Mouse (Mus musculus) thymus, adult 2 months (tissue): ENCODE data around the gene Asic1. TPM values are rescaled to one million over a fixed set of nuclear protein-coding genes. Genes with fewer than 3 reads are reported as not detected.
"Not testable (repeated sequence)": the region's sequence is repeated elsewhere in the genome, so short reads cannot be mapped to it uniquely, and the experiment has no call there.

Experiments
- DNase-seq: peaks from one replicate; pipeline ENCODE4 v3.0.0; 2021
- H3K27ac ChIP-seq: fragments of 200-500 bp; 2 replicates; pipeline ENCODE4 v1.5.1; 2012; ENCODE audit warnings: low read length, control low read depth; ENCODE audit not compliant: control insufficient read depth, insufficient read depth
- H3K27me3 ChIP-seq: fragments of 200-500 bp; 2 replicates; pipeline ENCODE4 v1.6.1; 2012; ENCODE audit warnings: mild to moderate bottlenecking, low read length, moderate library complexity, mixed read lengths; ENCODE audit not compliant: control insufficient read depth, insufficient read depth
- H3K36me3 ChIP-seq: fragments of 200-500 bp; 2 replicates; pipeline ENCODE4 v1.6.1; 2012; ENCODE audit warnings: mild to moderate bottlenecking, low read length, moderate library complexity; ENCODE audit not compliant: control insufficient read depth, insufficient read depth
- H3K4me1 ChIP-seq: fragments of 200-500 bp; replicated peaks from 2 replicates; pipeline ENCODE4 v1.6.1; 2012; ENCODE audit warnings: low read length; ENCODE audit not compliant: control insufficient read depth, insufficient read depth
- H3K4me3 ChIP-seq: fragments of 200-500 bp; 2 replicates; pipeline ENCODE4 v1.5.1; 2012; ENCODE audit warnings: mild to moderate bottlenecking, low read length, control low read depth, moderate library complexity; ENCODE audit not compliant: control insufficient read depth, insufficient read depth
- CTCF ChIP-seq: fragments of 200-500 bp; IDR thresholded peaks from 2 replicates; pipeline ENCODE4 v1.5.1; 2012; ENCODE audit warnings: mild to moderate bottlenecking, control low read depth, low read length, moderate library complexity, borderline replicate concordance; ENCODE audit not compliant: control insufficient read depth, poor library complexity, insufficient read depth; ENCODE audit errors: extremely low read depth
- POLR2A ChIP-seq: fragments of 200-500 bp; IDR thresholded peaks from 2 replicates; pipeline ENCODE4 v1.6.1; 2012; ENCODE audit warnings: mild to moderate bottlenecking, low read length, control low read depth, moderate library complexity; ENCODE audit not compliant: control insufficient read depth, poor library complexity, insufficient read depth; ENCODE audit errors: extremely low read depth
- WGBS: fragments of 180-500 bp; shearing (Covaris S2); methylation state at CpG from one replicate; pipeline ENCODE4 v1.1.7; 2018; 5-methylcytosine and 5-hydroxymethylcytosine counted together
- polyA plus RNA-seq: library from polyadenylated mRNA; depleted of rRNA; stranded (reverse); fragments of >200 nt; gene quantifications from 2 replicates; pipeline ENCODE4 v1.2.3, GENCODE M21; 2012

Asic1 gene
- polyA plus RNA-seq, 1 experiment = 0.13 TPM

DNA sequence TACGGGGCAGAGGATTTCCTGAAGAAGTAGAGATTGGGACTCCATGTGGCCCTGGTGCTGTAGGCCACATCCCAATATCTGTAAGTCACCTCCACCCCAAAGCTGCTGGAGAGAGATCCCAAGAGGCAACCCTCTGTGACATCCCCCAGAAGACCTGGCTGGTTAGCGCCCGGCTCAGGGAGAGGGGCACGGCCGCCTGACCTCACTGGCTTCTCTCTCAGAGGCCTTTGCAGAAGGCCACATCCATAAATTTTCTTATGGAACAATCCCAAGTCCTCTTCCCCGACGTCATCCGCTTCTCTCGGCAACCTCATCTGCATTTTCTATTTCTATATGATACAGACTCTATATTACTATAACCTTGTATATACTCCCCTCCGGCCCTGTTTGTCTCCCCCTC lies 29.5 kb downstream of the Asic1 start:
- DNase-seq = no peak
- Histone ChIP-seq H3K36me3 (peaks cover 3% of the 10 kb centered on the region; the same call in 1 of the 2 replicates), H3K4me1 (peaks cover 11% of the 10 kb centered on the region), H3K4me3 (no peak overlapping the region), H3K27ac (no peak overlapping the region), H3K27me3 (no peaks in the 10 kb centered on the region)
- 97% methylated on average over 10 of the region's 10 CpGs for WGBS
- TF ChIP-seq CTCF (no peak), POLR2A (no peak)

- TF ChIP-seq CTCF = no peak
- peaks cover 3% of the 10 kb centered on the region; the same call in 1 of the 2 replicates for H3K36me3 ChIP-seq
- no peak for DNase-seq
- no peak overlapping the region for H3K27ac ChIP-seq
- H3K4me1 ChIP-seq = peaks cover 11% of the 10 kb centered on the region
- no peak overlapping the region for H3K4me3 ChIP-seq
- WGBS = 92% methylated on average over 18 of the region's 18 CpGs
- H3K27me3 ChIP-seq = no peaks in the 10 kb centered on the region
Measured at GRCm38 (mm10) chr15:99700219-99701106, 30.3 kb downstream of the Asic1 start.

DNA sequence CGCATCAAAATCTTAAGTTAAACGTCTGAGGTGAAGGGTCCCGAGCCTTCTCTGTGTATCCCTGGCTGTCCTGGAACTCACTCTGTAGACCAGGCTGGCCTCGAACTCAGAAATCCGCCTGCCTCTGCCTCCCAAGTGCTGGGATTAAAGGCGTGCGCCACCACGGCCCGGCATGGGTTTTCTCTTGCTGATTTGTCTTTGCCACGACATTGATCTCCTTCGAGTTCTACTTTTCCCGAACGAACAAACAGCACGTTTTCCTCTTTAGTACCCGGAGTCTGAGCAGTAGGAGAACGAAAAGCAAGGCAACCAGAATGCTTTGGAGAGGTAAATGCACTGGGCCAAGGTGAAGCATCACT lies 31.5 kb downstream of the Asic1 start:
- 42% methylated on average over 16 of the region's 16 CpGs for WGBS
- not testable (repeated sequence) for H3K27ac ChIP-seq, H3K27me3 ChIP-seq, H3K36me3 ChIP-seq, DNase-seq
- peak overlapping the region; percentile 68 for H3K4me3 ChIP-seq
- peaks cover 11% of the 10 kb centered on the region for H3K4me1 ChIP-seq

- peaks cover 12% of the 10 kb centered on the region for H3K36me3 ChIP-seq
- peak within 1 kb of the TSS; percentile 68 for H3K4me3 ChIP-seq
- TF ChIP-seq CTCF (peak; percentile 91), POLR2A (0 out of 2 replicates have a peak, but pooled peaks have one; percentile 68)
- 1% methylated on average over 71 of the region's 71 CpGs for WGBS
- H3K27ac ChIP-seq = peak within 1 kb of the TSS; percentile 11; the same call in 1 of the 2 replicates
- peak; percentile 94 for DNase-seq
- peaks cover 11% of the 10 kb centered on the region for H3K4me1 ChIP-seq
- no peaks in the 10 kb centered on the region for H3K27me3 ChIP-seq
Measured at GRCm38 (mm10) chr15:99701999-99702900, 32.1 kb downstream of the Asic1 start, which contains the start of gene Smarcd1. Gene Smarcd1, plus strand, starts transcription at chr15:99702129.

DNA sequence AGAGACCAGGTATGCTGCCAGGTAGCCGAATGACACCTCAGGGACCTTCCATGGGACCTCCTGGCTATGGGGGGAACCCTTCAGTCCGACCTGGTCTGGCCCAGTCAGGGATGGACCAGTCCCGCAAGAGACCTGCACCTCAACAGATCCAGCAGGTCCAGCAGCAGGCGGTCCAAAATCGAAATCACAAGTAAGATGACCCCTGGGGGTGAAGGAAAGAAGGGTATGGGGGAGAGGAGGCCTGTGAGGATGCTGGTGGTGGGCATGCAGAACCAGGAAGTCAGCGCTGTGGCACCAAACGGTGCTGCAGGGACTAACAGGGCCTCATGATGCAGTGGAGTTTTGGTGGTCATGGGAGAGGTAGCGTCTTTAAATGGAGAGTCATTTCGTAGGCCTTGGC lies 32.9 kb downstream of the Asic1 start:
- TF ChIP-seq CTCF (no peak), POLR2A (no peak)
- H3K27ac ChIP-seq = no peak overlapping the region
- WGBS = 92% methylated on average over 9 of the region's 9 CpGs

GRCm38 (mm10) chr15:99703676-99704040 lies 33.5 kb downstream of the Asic1 start:
- Histone ChIP-seq H3K27ac (no peak overlapping the region), H3K36me3 (peaks cover 26% of the 10 kb centered on the region), H3K27me3 (no peaks in the 10 kb centered on the region), H3K4me1 (peaks cover 11% of the 10 kb centered on the region), H3K4me3 (no peak overlapping the region)
- 93% methylated on average over 5 of the region's 5 CpGs for WGBS
- no peak for DNase-seq
- TF ChIP-seq CTCF = no peak
- TF ChIP-seq POLR2A = no peak

More for the DNA sequence above, 32.9 kb downstream of the Asic1 start:
- no peak overlapping the region for H3K4me3 ChIP-seq
- peaks cover 20% of the 10 kb centered on the region for H3K36me3 ChIP-seq
- DNase-seq = no peak
- H3K4me1 ChIP-seq = peaks cover 11% of the 10 kb centered on the region
- no peaks in the 10 kb centered on the region for H3K27me3 ChIP-seq
